Mouse (Mus musculus) kidney, embryonic 14.5 days (tissue): ENCODE data around the gene Dcp1b. TPM values are rescaled to one million over a fixed set of nuclear protein-coding genes. Genes with fewer than 3 reads are reported as not detected.

ENCODE experiments used
- ATAC-seq: fragments of 200-750 bp; cut with Nextera tagmentation; 2 replicates; pipeline ENCODE4 v1.8.0; 2017; ENCODE audit warnings: moderate number of reproducible peaks, mild to moderate bottlenecking, moderate TSS enrichment, moderate library complexity; ENCODE audit not compliant: low FRiP score, low TSS enrichment
- H3K27ac ChIP-seq: fragments of 300-500 bp; sonication (generic); 2 replicates; pipeline ENCODE4 v1.5.1; 2014; ENCODE audit warnings: low read depth, mild to moderate bottlenecking, low read length, moderate library complexity, mixed read lengths
- H3K27me3 ChIP-seq: fragments of 300-500 bp; sonication (generic); 2 replicates; pipeline ENCODE4 v1.6.1; 2014; ENCODE audit warnings: mild to moderate bottlenecking, low read length; ENCODE audit not compliant: control insufficient read depth, insufficient read depth
- H3K36me3 ChIP-seq: fragments of 300-500 bp; sonication (generic); 2 replicates; pipeline ENCODE4 v1.6.1; 2014; ENCODE audit warnings: low read length, mixed read lengths; ENCODE audit not compliant: control insufficient read depth, insufficient read depth
- H3K4me1 ChIP-seq: fragments of 300-500 bp; sonication (generic); 2 replicates; pipeline ENCODE4 v1.6.1; 2014; ENCODE audit warnings: low read length, mixed read lengths; ENCODE audit not compliant: control insufficient read depth, insufficient read depth
- H3K4me2 ChIP-seq: fragments of 300-500 bp; sonication (generic); replicated peaks from 2 replicates; pipeline ENCODE4 v1.6.1; 2014; ENCODE audit warnings: low read depth, mild to moderate bottlenecking, low read length
- H3K4me3 ChIP-seq: fragments of 300-500 bp; sonication (generic); 2 replicates; pipeline ENCODE4 v1.5.1; 2014; ENCODE audit warnings: mild to moderate bottlenecking, low read length
- H3K9ac ChIP-seq: fragments of 300-500 bp; sonication (generic); 2 replicates; pipeline ENCODE4 v1.6.1; 2014; ENCODE audit warnings: low read depth, mild to moderate bottlenecking, low read length, moderate library complexity
- H3K9me3 ChIP-seq: fragments of 300-500 bp; sonication (generic); 2 replicates; pipeline ENCODE4 v1.6.1; 2016; ENCODE audit warnings: low read length; ENCODE audit not compliant: control insufficient read depth
- whole genome bisulfite sequencing: fragments of 180-500 bp; shearing (Covaris S2); extraction: QIAGEN DNeasy Blood & Tissue Kit; methylation state at CpG from one replicate; pipeline ENCODE4 v1.1.7; 2014; 5-methylcytosine and 5-hydroxymethylcytosine counted together
- polyA plus RNA-seq: library from polyadenylated mRNA; unstranded; fragments of >200 nt; fragmentation: Nextera tagmentation; extraction: Ambion mirVana; gene quantifications from 2 replicates; pipeline ENCODE4 v1.2.1, GENCODE M21; 2014

The Dcp1b gene
- polyA plus RNA-seq, 1 experiment from 2014 or later = 9.3 TPM

GRCm38 (mm10) chr6:119235441-119235840, 60.4 kb downstream of the Dcp1b start:
- H3K4me1 ChIP-seq = no peaks in the 10 kb centered on the region
- H3K27ac ChIP-seq = no peak overlapping the region
- no peaks in the 10 kb centered on the region for H3K9me3 ChIP-seq
- H3K4me3 ChIP-seq = no peak overlapping the region
- no peaks in the 10 kb centered on the region for H3K27me3 ChIP-seq
- no peak overlapping the region for H3K4me2 ChIP-seq
- 69% methylated on average over 5 of the region's 5 CpGs for WGBS
- no peaks in the 10 kb centered on the region for H3K36me3 ChIP-seq
- H3K9ac ChIP-seq = no peak overlapping the region
- no peak for ATAC-seq

DNA sequence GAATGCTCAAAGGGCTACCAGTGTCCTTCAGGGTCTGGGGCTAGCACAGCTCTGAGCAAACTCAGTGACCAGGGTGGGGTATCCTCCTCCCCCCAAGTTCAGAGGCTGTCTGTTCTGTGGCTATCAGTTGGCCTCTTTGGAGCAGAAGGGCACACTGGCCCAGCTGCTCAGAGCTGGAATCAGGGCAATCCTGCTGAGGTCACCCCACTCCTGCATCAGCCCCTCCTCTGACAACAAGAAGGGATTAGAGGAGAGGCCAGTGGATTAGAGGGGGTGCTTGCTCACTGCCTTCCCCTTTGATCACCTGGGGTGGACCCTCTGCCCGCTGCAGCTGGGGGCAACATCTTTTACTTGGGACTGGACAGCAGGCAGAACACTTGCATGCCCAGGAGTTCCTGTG, 61.2 kb downstream of the Dcp1b start, which contains the start of gene Cacna2d4:
Gene Cacna2d4 (plus strand): TSS at position 286 of the 400 bp plus-strand sequence.
- no peak for ATAC-seq
- Histone ChIP-seq H3K4me2 (no peak within 1 kb of the TSS), H3K9ac (no peak within 1 kb of the TSS), H3K9me3 (no peaks in the 10 kb centered on the region), H3K27ac (no peak within 1 kb of the TSS), H3K4me1 (no peaks in the 10 kb centered on the region), H3K36me3 (no peaks in the 10 kb centered on the region), H3K4me3 (no peak within 1 kb of the TSS), H3K27me3 (no peaks in the 10 kb centered on the region)
- 50% methylated on average over 1 of the region's 1 CpGs for WGBS

DNA sequence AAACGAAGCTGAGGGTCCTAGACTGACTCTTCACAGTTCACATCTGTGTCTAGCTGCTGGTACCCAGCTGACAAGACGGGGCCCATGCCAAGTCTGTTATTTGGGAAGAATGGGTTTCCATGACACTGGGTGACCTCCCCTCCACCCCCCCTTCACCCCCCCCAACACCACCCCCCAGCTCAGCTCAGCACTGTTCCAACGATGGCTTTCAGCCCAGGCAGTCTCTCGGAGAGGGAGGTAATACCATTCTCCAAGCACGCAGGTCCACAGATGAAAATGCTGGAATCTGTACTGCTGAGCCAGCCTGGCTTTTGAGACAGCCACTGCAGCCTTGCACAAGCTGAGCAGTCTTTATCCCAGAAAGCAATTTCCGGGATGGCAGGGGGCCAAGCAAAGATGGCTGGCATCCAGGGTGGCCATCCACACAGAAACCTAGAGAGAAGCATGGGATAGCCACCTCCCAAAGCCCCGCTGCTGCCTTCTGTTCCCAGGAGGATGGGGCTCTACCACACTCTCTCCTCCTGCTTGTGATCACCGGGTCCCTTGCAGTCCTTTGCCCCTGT, 62.5 kb downstream of the Dcp1b start:
- Histone ChIP-seq H3K27me3 (no peaks in the 10 kb centered on the region), H3K27ac (no peak overlapping the region), H3K9ac (no peak overlapping the region), H3K36me3 (no peaks in the 10 kb centered on the region), H3K9me3 (no peaks in the 10 kb centered on the region), H3K4me3 (no peak overlapping the region), H3K4me2 (no peak overlapping the region), H3K4me1 (no peaks in the 10 kb centered on the region)
- ATAC-seq = no peak
- 72% methylated on average over 8 of the region's 8 CpGs for WGBS

DNA sequence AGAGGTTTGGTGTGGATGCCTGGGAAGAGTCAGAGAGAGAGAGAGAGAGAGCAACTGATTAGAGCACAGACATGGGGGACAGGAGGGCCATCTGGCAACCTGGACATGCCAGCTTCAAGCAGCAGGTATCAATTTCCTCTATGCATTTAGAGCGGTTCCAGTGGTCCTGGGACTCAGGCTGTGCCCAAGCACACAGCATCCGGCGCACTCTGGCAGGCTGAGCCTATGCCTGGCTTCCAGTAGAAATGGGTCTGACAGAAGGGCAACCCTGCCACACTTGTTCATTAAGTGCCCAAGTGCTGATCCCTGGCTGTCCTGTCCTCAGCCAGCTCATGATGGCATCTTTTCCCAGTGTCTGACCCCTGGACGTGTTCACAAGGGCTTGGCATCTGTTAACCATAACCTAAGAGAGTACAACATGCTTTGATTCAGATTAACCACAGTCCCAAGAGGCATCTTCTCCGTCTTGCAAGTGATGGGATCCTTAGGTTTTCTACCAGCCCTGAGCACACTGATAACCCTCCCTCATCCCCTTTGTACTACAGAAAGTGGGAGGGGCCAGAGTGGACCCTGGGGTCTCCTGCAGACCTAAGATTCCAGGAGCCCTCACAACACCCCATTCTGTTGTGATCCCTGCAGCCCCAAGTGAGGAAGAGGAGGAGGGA, 64.4 kb downstream of the Dcp1b start:
- WGBS = 84% methylated on average over 5 of the region's 5 CpGs
- Histone ChIP-seq H3K4me1 (no peaks in the 10 kb centered on the region), H3K9ac (no peak overlapping the region)

GRCm38 (mm10) chr6:119240256-119240655, 65.2 kb downstream of the Dcp1b start:
- Histone ChIP-seq H3K4me3 (no peak overlapping the region), H3K9ac (no peak overlapping the region), H3K27me3 (no peaks in the 10 kb centered on the region), H3K9me3 (no peaks in the 10 kb centered on the region), H3K27ac (no peak overlapping the region), H3K36me3 (no peaks in the 10 kb centered on the region), H3K4me2 (no peak overlapping the region), H3K4me1 (no peaks in the 10 kb centered on the region)
- 0 out of 2 replicates have a peak, but pooled peaks have one; percentile 39 for ATAC-seq
- 46% methylated on average over 7 of the region's 7 CpGs for WGBS

More for the DNA sequence above, 64.4 kb downstream of the Dcp1b start:
- Histone ChIP-seq H3K27me3 (no peaks in the 10 kb centered on the region), H3K4me2 (no peak overlapping the region), H3K27ac (no peak overlapping the region), H3K36me3 (no peaks in the 10 kb centered on the region), H3K9me3 (no peaks in the 10 kb centered on the region), H3K4me3 (no peak overlapping the region)
- ATAC-seq = no peak

DNA sequence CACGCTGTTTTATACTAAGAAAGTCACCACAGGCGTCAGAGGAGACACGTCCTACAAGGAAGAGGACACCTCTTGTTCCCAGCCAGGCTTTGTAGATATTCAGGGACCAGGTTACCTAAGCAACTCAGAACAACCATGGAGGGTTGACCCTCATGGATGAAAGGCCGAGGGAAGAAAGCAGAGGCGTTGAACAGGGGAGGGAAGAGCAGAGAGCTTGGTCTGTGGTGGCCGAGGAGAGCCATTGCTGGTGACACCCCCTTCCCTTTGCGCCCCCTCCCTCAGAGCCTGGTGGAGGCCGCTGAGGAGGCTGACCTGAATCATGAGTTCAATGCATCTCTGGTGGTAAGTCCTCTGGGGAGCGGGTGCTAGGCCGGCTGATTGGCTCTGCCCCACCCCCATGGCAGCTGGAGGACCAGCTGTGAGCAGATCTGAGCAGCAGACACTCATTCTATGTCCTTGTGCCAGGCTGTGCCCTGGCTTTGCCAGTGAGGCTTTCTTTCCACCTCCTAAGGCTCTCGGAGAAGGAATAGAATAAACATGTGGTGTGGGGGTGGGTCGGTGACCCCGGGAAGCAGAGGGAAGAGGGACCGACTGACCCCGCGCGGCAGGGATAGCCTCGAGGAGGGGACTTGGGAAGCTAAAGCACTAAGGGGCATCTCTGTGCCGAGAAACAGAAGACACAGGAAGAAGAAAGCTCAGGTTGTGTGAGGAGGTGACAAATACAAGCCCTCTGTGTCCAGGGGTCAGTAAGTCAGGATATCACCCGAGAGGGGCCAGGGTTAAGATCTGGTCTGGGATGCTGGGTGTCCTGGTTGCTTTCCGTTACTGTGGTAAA, 66.0 kb downstream of the Dcp1b start:
- H3K4me1 ChIP-seq = no peaks in the 10 kb centered on the region
- no peak overlapping the region for H3K4me2 ChIP-seq
- H3K4me3 ChIP-seq = no peak overlapping the region
- no peak overlapping the region for H3K9ac ChIP-seq
- H3K27me3 ChIP-seq = no peaks in the 10 kb centered on the region
- no peak for ATAC-seq
- 38% methylated on average over 21 of the region's 21 CpGs for WGBS
- H3K9me3 ChIP-seq = 0 out of 2 replicates have a peak, but pooled peaks cover under 1% of the 10 kb centered on the region
- H3K27ac ChIP-seq = no peak overlapping the region
- no peaks in the 10 kb centered on the region for H3K36me3 ChIP-seq

DNA sequence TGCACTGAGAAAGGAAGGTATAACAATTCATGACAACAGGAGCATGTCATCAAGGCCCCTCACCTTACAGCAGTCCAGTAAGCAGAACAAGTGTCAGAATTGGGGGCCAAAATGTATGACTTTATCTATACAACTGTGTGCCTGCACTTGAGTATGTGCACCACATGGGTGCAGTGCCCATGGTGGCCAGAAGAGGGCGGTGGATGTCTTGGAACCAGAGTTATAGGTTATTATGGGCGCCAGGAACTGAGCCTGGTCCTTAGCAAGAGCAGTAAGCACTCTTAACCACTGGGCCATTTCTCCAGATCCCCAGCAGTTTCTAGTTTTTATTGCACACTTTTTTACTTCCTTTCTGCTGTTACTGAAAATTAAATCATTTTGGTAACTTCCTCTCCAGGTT, 71.0 kb downstream of the Dcp1b start:
- H3K9me3 ChIP-seq = 0 out of 2 replicates have a peak, but pooled peaks cover 2% of the 10 kb centered on the region
- no peaks in the 10 kb centered on the region for H3K27me3 ChIP-seq
- no peak overlapping the region for H3K27ac ChIP-seq
- no peaks in the 10 kb centered on the region for H3K4me1 ChIP-seq
- H3K4me2 ChIP-seq = no peak overlapping the region
- H3K36me3 ChIP-seq = no peaks in the 10 kb centered on the region
- no peak overlapping the region for H3K4me3 ChIP-seq
- 56% methylated on average over 2 of the region's 2 CpGs for WGBS
- no peak overlapping the region for H3K9ac ChIP-seq
- ATAC-seq = no peak

DNA sequence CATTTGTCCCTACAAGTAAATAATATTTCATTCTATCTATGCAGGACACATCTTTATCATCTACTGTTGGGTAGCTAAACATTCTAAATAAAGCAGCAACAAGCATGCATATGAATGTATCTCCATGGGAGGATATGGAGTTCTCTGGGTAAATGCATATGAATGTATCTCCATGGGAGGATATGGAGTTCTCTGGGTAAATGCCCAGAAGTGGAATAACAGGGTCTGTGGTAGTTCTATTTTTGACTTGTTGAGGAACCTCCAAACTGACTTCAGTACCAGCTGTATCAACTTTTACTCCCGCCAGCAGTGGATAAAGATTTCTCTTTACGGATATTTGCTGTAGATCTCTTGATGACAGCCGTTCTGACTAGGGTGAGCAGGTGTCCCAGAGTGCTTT, 73.5 kb downstream of the Dcp1b start:
- no peak overlapping the region for H3K9ac ChIP-seq
- no peaks in the 10 kb centered on the region for H3K4me1 ChIP-seq
- 79% methylated on average over 3 of the region's 3 CpGs for WGBS
- H3K27me3 ChIP-seq = no peaks in the 10 kb centered on the region
- H3K4me2 ChIP-seq = no peak overlapping the region
- no peaks in the 10 kb centered on the region for H3K36me3 ChIP-seq
- H3K4me3 ChIP-seq = no peak overlapping the region
- 0 out of 2 replicates have a peak, but pooled peaks cover 2% of the 10 kb centered on the region for H3K9me3 ChIP-seq
- no peak overlapping the region for H3K27ac ChIP-seq
- ATAC-seq = no peak

GRCm38 (mm10) chr6:119249726-119250125, 74.7 kb downstream of the Dcp1b start:
- H3K9me3 ChIP-seq = 0 out of 2 replicates have a peak, but pooled peaks cover 2% of the 10 kb centered on the region
- H3K9ac ChIP-seq = no peak overlapping the region
- no peak overlapping the region for H3K4me3 ChIP-seq
- no peak overlapping the region for H3K27ac ChIP-seq
- ATAC-seq = no peak
- H3K36me3 ChIP-seq = no peaks in the 10 kb centered on the region
- WGBS = 90% methylated on average over 10 of the region's 10 CpGs
- H3K4me2 ChIP-seq = no peak overlapping the region
- H3K27me3 ChIP-seq = no peaks in the 10 kb centered on the region
- no peaks in the 10 kb centered on the region for H3K4me1 ChIP-seq
